Mouse (Mus musculus) ES-Bruce4 (cell line): ENCODE results near the gene Mon2.

Experiments
- CTCF ChIP-seq: IDR thresholded peaks from one replicate; pipeline ENCODE4 v1.8.1; 2011; ENCODE audit warnings: low read depth, low read length
- EP300 ChIP-seq: IDR thresholded peaks from 2 replicates; pipeline ENCODE4 v1.6.1; 2011; ENCODE audit warnings: low read depth, low read length; ENCODE audit not compliant: insufficient read depth
- POLR2A ChIP-seq: IDR thresholded peaks from one replicate; pipeline ENCODE4 v1.8.1; 2011; ENCODE audit warnings: low read length; ENCODE audit not compliant: insufficient read depth

- TF ChIP-seq POLR2A (no peak), CTCF (no peak), EP300 (no peak)
These were observed 45.7 kb downstream of the Mon2 start for GRCm38 (mm10) chr10:123030589-123030988.
